Mouse (Mus musculus) ZHBTc4 (cell line): ENCODE results near the gene Lims1.
A peak's percentile ranks its signal among the peaks of the same experiment; 100 is the strongest.

Experiments used
- DNase-seq: peaks from one replicate; pipeline ENCODE4 v3.0.0-alpha.2; 2011; ENCODE audit warnings: low read depth, low spot score

The Lims1 gene

DNA sequence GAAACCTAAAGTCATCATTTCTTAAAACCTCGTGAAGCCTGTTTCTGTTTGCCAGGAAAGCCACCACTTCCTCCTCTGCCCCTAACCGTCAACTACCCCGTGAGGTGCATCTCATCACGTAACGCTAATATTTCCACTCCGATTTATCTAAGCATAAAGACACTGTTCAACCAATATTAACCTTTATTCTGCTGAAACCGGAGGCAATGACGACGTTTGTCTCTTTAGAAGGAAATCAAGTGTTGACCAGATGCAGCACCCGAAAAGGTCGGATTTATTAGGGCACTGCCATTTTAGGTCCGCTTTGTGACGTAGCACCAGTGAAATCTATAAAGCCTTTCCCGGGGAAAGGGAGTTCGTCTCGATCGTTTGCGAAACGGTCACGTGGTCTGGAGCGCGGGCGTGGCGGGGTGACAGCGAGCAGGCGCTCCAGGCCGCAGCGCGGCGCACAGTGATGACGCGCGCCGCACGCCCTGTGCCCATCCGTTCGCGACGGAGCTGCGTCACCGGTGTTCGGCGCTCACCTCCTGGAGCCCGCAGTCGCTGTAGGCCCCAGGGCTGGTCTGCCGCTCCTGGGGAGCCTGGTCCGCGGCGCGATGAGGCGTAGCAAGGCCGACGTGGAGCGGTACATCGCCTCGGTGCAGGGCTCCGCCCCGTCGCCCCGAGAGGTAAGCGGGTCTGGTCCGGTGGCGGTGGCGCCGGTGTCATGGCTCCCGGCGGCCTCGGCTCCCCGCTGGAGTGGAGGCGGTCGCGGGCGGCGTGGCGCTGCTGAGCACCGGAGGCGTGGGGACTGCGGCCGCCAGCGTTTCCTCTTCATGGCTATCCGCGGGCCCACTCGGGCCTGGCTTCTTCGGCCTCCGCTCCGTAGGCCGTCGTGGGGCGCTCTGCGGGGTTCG is 123.4 kb downstream of the Lims1 start, which contains the start of gene Ranbp2:
TSS of gene Ranbp2 (plus strand) at position 537 of the 896 bp plus-strand sequence.
- DNase-seq = peak; percentile 99

GRCm38 (mm10) chr10:58447280-58447781 is 124.1 kb downstream of the Lims1 start:
- DNase-seq = peak; percentile 53

DNA sequence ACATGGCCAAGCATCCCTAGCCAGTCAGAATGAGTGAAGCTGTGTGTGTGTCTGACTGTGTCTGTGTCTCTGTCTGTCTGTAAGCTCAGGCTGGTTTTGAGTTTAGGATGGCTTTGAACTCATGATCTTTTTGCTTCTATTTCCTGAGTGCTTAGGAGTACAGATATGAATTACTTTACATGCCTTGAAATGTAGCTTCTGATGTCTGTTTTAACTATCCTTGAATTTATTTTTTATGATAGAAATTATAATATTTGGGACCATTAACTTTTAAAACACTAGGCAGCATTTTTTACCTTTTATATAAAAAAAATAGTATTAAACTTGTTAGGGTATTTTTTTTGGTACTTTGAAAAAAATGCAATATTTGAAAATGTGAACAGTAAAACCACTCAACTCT is 128.3 kb downstream of the Lims1 start:
- DNase-seq = no peak

- DNase-seq = no peak
Observed at GRCm38 (mm10) chr10:58452185-58452584, 128.9 kb downstream of the Lims1 start.

- DNase-seq = peak; percentile 28
Observed at GRCm38 (mm10) chr10:58459896-58460295, 136.6 kb downstream of the Lims1 start.
